Mouse (Mus musculus) forebrain, embryonic 11.5 days (tissue): ENCODE measurements around the gene Mgat5b. TPM values are rescaled to one million over a fixed set of nuclear protein-coding genes. Genes with fewer than 3 reads are reported as not detected.

ENCODE experiments used
- ATAC-seq: fragments of 200-750 bp; cut with Nextera tagmentation; replicated peaks from 2 replicates; pipeline ENCODE4 v1.8.0; 2017; ENCODE audit warnings: moderate TSS enrichment; ENCODE audit not compliant: low FRiP score
- DNase-seq: peaks from one replicate; pipeline ENCODE4 v3.0.0-alpha.2; 2017; ENCODE audit warnings: low spot score
- H3K27ac ChIP-seq: fragments of 300-500 bp; sonication (generic); 2 replicates; pipeline ENCODE4 v1.5.1; 2014; ENCODE audit warnings: low read depth, low read length
- H3K27me3 ChIP-seq: fragments of 300-500 bp; sonication (generic); 2 replicates; pipeline ENCODE4 v1.6.1; 2014; ENCODE audit warnings: mild to moderate bottlenecking, low read length, mixed read lengths; ENCODE audit not compliant: control insufficient read depth, insufficient read depth
- H3K36me3 ChIP-seq: fragments of 300-500 bp; sonication (generic); 2 replicates; pipeline ENCODE4 v1.6.1; 2014; ENCODE audit warnings: mild to moderate bottlenecking, low read length, moderate library complexity, mixed read lengths; ENCODE audit not compliant: control insufficient read depth, insufficient read depth
- H3K4me1 ChIP-seq: fragments of 300-500 bp; sonication (generic); replicated peaks from 2 replicates; pipeline ENCODE4 v1.6.1; 2014; ENCODE audit warnings: low read length, mixed read lengths; ENCODE audit not compliant: control insufficient read depth, insufficient read depth
- H3K4me2 ChIP-seq: fragments of 300-500 bp; sonication (generic); 2 replicates; pipeline ENCODE4 v1.6.1; 2014; ENCODE audit warnings: low read depth, mild to moderate bottlenecking, low read length, moderate library complexity, mixed read lengths; ENCODE audit not compliant: severe bottlenecking
- H3K4me3 ChIP-seq: fragments of 300-500 bp; sonication (generic); 2 replicates; pipeline ENCODE4 v1.5.1; 2014; ENCODE audit warnings: low read depth, low read length
- H3K9ac ChIP-seq: fragments of 300-500 bp; sonication (generic); 2 replicates; pipeline ENCODE4 v1.6.1; 2014; ENCODE audit warnings: low read length
- H3K9me3 ChIP-seq: fragments of 300-500 bp; sonication (generic); 2 replicates; pipeline ENCODE4 v1.6.1; 2016; ENCODE audit warnings: low read length, mixed read lengths; ENCODE audit not compliant: control insufficient read depth
- WGBS: fragments of 180-500 bp; shearing (Covaris S2); extraction: QIAGEN DNeasy Blood & Tissue Kit; methylation state at CpG from one replicate; pipeline ENCODE4 v1.1.7; 2014; 5-methylcytosine and 5-hydroxymethylcytosine counted together
- polyA plus RNA-seq: library from polyadenylated mRNA; unstranded; fragments of >200 nt; fragmentation: Nextera tagmentation; extraction: Ambion mirVana; gene quantifications from 2 replicates; pipeline ENCODE4 v1.2.1, GENCODE M21; 2014

Gene Mgat5b
- polyA plus RNA-seq, 1 experiment from 2014 or later, result 9.3 TPM

DNA sequence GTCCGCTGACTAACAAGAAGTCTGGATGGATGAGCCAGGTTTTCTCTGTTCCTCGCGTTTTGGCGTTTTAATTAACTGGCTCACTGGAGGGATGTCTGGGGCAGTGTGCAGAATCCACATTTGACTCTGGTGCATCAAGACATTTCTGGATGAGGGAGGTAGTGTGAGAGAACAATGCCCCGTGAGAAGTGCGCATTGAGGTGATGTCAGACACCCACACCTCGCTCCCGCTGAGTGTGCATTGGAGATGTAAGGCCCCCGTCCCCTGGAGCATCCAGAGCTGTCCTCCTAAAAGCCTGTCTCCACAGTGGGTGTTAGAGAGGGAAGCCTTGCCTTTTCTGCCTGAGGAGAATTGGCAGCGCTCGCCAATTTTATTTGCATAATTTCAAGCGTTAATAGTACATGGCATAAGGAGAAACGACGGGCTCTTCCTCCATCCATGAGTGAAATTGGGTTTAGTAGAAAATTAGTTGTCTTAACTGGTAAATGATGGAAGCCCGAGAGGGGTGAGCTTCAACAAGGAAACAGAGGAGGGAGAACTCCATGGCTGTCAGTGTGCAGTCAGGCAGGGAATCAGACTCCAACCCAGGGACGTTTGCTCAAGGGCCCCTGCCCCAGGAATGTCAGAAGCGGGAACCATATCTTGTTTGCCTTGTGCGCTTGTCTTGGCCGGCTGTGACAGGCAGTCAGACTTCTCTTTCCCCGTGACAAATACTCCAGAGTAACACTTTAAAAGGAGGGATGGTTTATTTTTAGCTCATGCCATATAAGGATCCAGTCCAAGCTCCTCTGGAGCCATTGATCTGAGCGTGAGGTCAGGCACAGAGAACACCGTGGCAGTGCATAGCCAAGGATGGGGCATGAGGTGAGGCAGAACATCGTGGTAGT, 35.8 kb downstream of the Mgat5b start:
- Histone ChIP-seq H3K4me3 (no peak overlapping the region), H3K9ac (no peak overlapping the region), H3K4me1 (no peaks in the 10 kb centered on the region), H3K27me3 (no peaks in the 10 kb centered on the region), H3K27ac (no peak overlapping the region), H3K4me2 (no peak overlapping the region), H3K9me3 (no peaks in the 10 kb centered on the region), H3K36me3 (no peaks in the 10 kb centered on the region)
- WGBS, result 90% methylated on average over 23 of the region's 23 CpGs
- ATAC-seq (no peak), DNase-seq (no peak)

DNA sequence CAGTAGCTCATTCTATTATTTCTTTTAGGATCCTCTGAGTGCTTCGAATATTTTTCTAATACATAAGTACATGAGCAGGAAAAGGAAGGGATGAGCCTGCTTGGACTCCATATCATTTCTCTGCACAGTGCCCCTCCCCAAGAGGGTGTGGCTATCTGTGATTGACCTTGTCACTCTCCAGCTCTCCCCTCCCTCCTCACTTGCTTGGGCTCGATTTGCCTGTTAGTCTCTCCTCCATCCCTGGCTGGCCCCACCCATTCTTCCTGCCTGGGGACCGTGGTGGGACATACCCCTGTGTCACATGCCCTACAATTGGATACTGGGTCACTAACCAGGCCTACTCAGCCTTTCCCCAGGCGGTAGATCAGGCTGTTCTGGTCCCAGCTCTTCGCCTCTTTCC, 39.9 kb downstream of the Mgat5b start:
- no peak for DNase-seq
- Histone ChIP-seq H3K4me1 (no peaks in the 10 kb centered on the region), H3K4me3 (no peak overlapping the region), H3K27me3 (no peaks in the 10 kb centered on the region), H3K4me2 (no peak overlapping the region), H3K36me3 (no peaks in the 10 kb centered on the region), H3K9ac (no peak overlapping the region), H3K27ac (no peak overlapping the region), H3K9me3 (no peaks in the 10 kb centered on the region)
- no peak for ATAC-seq
- 55% methylated on average over 5 of the region's 5 CpGs for WGBS

DNA sequence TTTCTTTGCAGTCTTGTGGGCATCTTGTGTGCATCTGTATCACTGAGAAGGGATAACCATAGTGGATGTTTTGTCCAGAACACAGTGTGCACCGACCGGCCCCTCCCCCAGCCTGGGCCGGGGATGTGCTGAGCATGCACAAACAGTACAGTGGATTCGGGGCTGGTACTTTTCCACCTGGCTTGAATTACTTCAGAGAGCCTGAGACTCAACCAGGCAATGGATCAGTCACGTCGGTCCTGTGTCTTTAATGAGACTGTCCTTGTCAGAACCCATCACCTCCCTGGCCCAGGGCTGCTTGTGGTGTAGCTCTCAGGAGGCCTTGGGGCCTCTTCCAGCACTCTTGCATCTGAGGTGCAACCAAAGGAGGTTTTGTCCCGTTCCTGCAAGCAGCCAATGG, 46.4 kb downstream of the Mgat5b start:
- Histone ChIP-seq H3K27me3 (no peaks in the 10 kb centered on the region), H3K9ac (no peak overlapping the region), H3K36me3 (no peaks in the 10 kb centered on the region; the same call in 1 of the 2 replicates), H3K4me2 (no peak overlapping the region), H3K4me1 (peaks cover 2% of the 10 kb centered on the region; the same call in 1 of the 2 replicates), H3K4me3 (no peak overlapping the region), H3K9me3 (no peaks in the 10 kb centered on the region), H3K27ac (no peak overlapping the region)
- DNase-seq (no peak), ATAC-seq (no peak)
- 74% methylated on average over 7 of the region's 7 CpGs for WGBS

DNA sequence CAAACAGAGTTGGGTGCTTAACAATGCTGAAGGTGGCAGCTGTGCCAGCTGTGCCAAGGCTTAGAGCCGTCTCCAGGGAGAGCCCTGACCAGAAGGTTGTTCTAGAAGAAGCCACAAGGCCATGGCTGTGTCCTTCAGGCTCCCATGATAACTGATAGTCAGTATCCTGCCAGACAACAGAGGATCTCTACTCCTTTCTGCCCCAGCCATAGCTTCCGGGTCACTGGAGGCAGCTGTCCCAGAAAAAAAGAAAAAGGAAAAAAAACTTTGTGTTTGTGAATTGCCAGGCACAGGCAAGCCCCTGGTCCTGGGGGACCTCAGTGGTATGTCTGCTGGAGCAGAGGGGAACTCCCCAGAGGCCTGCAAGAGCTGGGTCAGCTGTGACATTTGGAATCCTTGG, 47.3 kb downstream of the Mgat5b start:
- Histone ChIP-seq H3K4me2 (no peak overlapping the region), H3K4me3 (no peak overlapping the region), H3K9ac (no peak overlapping the region), H3K4me1 (peaks cover 2% of the 10 kb centered on the region; the same call in 1 of the 2 replicates), H3K36me3 (no peaks in the 10 kb centered on the region; the same call in 1 of the 2 replicates), H3K9me3 (no peaks in the 10 kb centered on the region), H3K27me3 (no peaks in the 10 kb centered on the region), H3K27ac (no peak overlapping the region)
- DNase-seq (no peak), ATAC-seq (no peak)
- 67% methylated on average over 2 of the region's 2 CpGs for WGBS

DNA sequence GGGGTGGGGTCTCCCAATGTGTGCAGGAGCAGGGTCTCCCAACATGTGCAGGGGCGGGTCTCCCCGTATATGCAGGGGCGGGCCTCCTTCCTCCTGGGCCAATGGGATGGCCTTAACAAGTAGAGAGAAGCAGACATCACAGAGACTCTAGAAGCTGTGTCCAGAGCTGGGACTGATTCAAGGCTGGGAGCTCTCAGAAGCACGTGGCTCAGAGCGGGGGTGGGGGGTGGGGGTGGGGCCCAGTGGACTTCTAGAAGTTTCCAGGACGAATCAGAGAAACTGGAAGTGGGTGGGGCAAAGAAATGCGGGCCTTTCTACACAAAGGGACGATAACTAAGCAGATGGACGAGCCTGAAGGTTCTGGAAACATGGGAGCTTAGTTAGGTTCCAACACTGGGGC, 49.9 kb downstream of the Mgat5b start:
- H3K4me1 ChIP-seq, result peaks cover 2% of the 10 kb centered on the region; the same call in 1 of the 2 replicates
- H3K36me3 ChIP-seq, result no peaks in the 10 kb centered on the region; the same call in 1 of the 2 replicates
- no peak for ATAC-seq
- no peak overlapping the region for H3K4me3 ChIP-seq
- no peaks in the 10 kb centered on the region for H3K27me3 ChIP-seq
- 86% methylated on average over 9 of the region's 9 CpGs for WGBS
- H3K27ac ChIP-seq, result no peak overlapping the region
- DNase-seq, result no peak
- no peak overlapping the region for H3K9ac ChIP-seq
- H3K4me2 ChIP-seq, result no peak overlapping the region
- no peaks in the 10 kb centered on the region for H3K9me3 ChIP-seq

DNA sequence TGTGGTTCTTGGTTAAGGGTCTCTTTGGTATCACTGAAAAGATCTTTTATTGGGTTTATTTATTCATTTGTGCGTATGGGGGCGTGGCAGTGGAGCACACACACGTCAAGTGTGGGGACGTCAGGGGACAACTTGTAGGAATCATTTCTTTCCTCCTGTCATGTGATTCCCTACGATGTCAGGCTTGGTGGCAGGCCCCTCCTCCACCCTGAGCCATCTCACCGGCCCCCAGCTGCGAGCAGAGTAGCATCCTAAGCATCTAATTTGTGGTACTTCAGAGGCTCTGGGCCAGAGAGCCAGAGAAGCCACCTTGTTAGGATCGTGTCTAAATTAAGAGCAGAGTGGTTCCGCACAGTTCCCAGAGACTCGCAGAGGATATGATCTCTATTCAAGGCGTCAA, 50.8 kb downstream of the Mgat5b start:
- H3K36me3 ChIP-seq, result no peaks in the 10 kb centered on the region; the same call in 1 of the 2 replicates
- no peak for DNase-seq
- no peaks in the 10 kb centered on the region for H3K9me3 ChIP-seq
- no peak overlapping the region for H3K9ac ChIP-seq
- no peak for ATAC-seq
- peaks cover 2% of the 10 kb centered on the region; the same call in 1 of the 2 replicates for H3K4me1 ChIP-seq
- H3K27ac ChIP-seq, result no peak overlapping the region
- H3K4me3 ChIP-seq, result no peak overlapping the region
- 79% methylated on average over 11 of the region's 11 CpGs for WGBS
- H3K27me3 ChIP-seq, result no peaks in the 10 kb centered on the region
- H3K4me2 ChIP-seq, result no peak overlapping the region

DNA sequence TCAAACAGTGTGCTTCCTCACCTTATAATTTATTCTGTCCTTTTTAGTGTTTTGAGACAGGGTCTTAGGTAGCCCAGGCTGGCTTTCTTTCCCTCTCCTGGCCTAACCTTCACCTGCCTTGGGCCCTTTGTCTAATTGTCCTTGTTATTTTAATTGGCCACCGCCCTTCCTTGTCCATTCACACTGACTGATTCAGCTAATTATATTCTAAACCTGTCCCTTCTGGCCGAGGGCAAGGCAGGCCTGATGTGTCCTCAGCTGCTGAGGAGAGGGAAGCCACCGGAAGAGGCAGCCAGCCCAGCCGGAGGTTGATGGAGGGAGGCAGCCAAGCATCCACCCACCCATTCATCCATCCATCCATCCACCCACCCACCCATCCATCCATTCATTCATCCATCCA, 52.2 kb downstream of the Mgat5b start:
- no peaks in the 10 kb centered on the region for H3K27me3 ChIP-seq
- DNase-seq, result no peak
- ATAC-seq, result no peak
- H3K9me3 ChIP-seq, result no peaks in the 10 kb centered on the region
- 70% methylated on average over 4 of the region's 4 CpGs for WGBS
- no peak overlapping the region for H3K4me3 ChIP-seq
- peaks cover 2% of the 10 kb centered on the region; the same call in 1 of the 2 replicates for H3K4me1 ChIP-seq
- no peak overlapping the region for H3K27ac ChIP-seq
- no peak overlapping the region for H3K4me2 ChIP-seq
- H3K9ac ChIP-seq, result no peak overlapping the region
- no peaks in the 10 kb centered on the region; the same call in 1 of the 2 replicates for H3K36me3 ChIP-seq

DNA sequence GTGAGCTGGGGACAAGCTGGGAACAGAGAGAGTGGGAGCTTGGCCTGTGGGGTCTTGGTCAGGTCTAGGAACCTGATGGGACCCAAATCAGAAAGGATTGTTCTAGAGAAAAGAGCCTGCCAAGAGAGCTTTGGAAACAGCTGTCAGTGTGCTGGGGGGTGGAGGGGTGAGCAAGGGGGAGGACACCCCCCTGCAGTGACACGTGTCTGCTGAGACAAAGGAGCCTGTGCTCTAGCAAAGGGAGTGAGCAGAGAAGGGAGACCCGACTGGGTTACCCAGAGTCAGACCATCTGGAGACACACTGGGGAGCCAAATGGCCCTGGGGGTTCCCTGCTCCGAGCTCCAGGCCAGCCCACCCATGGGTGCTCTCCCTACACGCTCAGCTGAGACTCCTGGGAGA, 54.2 kb downstream of the Mgat5b start:
- 58% methylated on average over 4 of the region's 4 CpGs for WGBS
- H3K27me3 ChIP-seq, result no peaks in the 10 kb centered on the region
- H3K4me3 ChIP-seq, result no peak overlapping the region
- no peak overlapping the region for H3K9ac ChIP-seq
- no peak for DNase-seq
- H3K4me1 ChIP-seq, result no peaks in the 10 kb centered on the region
- H3K36me3 ChIP-seq, result no peaks in the 10 kb centered on the region; the same call in 1 of the 2 replicates
- no peaks in the 10 kb centered on the region for H3K9me3 ChIP-seq
- H3K27ac ChIP-seq, result no peak overlapping the region
- no peak overlapping the region for H3K4me2 ChIP-seq
- no peak for ATAC-seq

DNA sequence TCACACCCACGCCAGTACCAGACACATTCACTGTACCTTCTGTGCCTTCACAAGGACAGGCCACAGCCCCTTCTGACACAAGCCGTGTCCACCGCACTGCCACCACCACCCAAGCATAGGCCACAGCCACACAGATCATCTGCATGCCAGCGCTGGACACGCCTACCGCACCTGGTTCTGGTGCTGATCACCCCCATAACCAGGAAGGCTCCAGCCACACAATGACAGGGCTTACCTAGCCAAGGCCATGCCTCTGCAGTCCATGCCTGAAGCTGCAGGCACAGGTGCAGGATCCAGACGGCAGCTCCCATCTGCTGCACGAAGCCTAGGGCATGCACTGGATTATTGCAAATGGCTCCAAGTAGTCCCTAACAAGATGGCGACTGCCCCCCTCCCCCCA, 54.8 kb downstream of the Mgat5b start:
- H3K9me3 ChIP-seq, result no peaks in the 10 kb centered on the region
- WGBS, result 97% methylated on average over 9 of the region's 9 CpGs
- no peaks in the 10 kb centered on the region for H3K4me1 ChIP-seq
- no peaks in the 10 kb centered on the region; the same call in 1 of the 2 replicates for H3K36me3 ChIP-seq
- H3K9ac ChIP-seq, result no peak overlapping the region
- H3K27me3 ChIP-seq, result no peaks in the 10 kb centered on the region
- ATAC-seq, result no peak
- H3K27ac ChIP-seq, result no peak overlapping the region
- no peak overlapping the region for H3K4me2 ChIP-seq
- no peak overlapping the region for H3K4me3 ChIP-seq
- DNase-seq, result no peak
